Mouse (Mus musculus) kidney, embryonic 15.5 days (tissue): ENCODE data around the gene Rce1. TPM values are rescaled to one million over a fixed set of nuclear protein-coding genes. Genes with fewer than 3 reads are reported as not detected.
A peak's percentile ranks its signal among the peaks of the same experiment; 100 is the strongest.

ENCODE experiments used
- ATAC-seq: fragments of 200-750 bp; cut with Nextera tagmentation; replicated peaks from 2 replicates; pipeline ENCODE4 v1.8.0; 2017; ENCODE audit warnings: moderate TSS enrichment; ENCODE audit not compliant: low FRiP score
- H3K27ac ChIP-seq: fragments of 300-500 bp; sonication (generic); 2 replicates; pipeline ENCODE4 v1.5.1; 2015; ENCODE audit warnings: mild to moderate bottlenecking, inconsistent platforms
- H3K27me3 ChIP-seq: fragments of 300-500 bp; sonication (generic); 2 replicates; pipeline ENCODE4 v1.6.1; 2015; ENCODE audit warnings: inconsistent platforms
- H3K36me3 ChIP-seq: fragments of 300-500 bp; sonication (generic); 2 replicates; pipeline ENCODE4 v1.6.1; 2015; ENCODE audit warnings: inconsistent platforms
- H3K4me1 ChIP-seq: fragments of 300-500 bp; sonication (generic); 2 replicates; pipeline ENCODE4 v1.6.1; 2015; ENCODE audit warnings: inconsistent platforms
- H3K4me2 ChIP-seq: fragments of 300-500 bp; sonication (generic); 2 replicates; pipeline ENCODE4 v1.6.1; 2015; ENCODE audit warnings: moderate library complexity, mild to moderate bottlenecking, inconsistent platforms
- H3K4me3 ChIP-seq: fragments of 300-500 bp; sonication (generic); replicated peaks from 2 replicates; pipeline ENCODE4 v1.5.1; 2015; ENCODE audit warnings: mild to moderate bottlenecking, inconsistent platforms
- H3K9ac ChIP-seq: fragments of 300-500 bp; sonication (generic); 2 replicates; pipeline ENCODE4 v1.6.1; 2015; ENCODE audit warnings: mild to moderate bottlenecking, inconsistent platforms
- H3K9me3 ChIP-seq: fragments of 300-500 bp; sonication (generic); replicated peaks from 2 replicates; pipeline ENCODE4 v1.6.1; 2016; ENCODE audit warnings: inconsistent platforms
- WGBS: fragments of 180-500 bp; shearing (Covaris S2); methylation state at CpG from one replicate; pipeline ENCODE4 v1.1.7; 2015; ENCODE audit warnings: mixed read lengths; 5-methylcytosine and 5-hydroxymethylcytosine counted together
- polyA plus RNA-seq: library from polyadenylated mRNA; unstranded; fragments of >200 nt; fragmentation: Nextera tagmentation; extraction: Ambion mirVana; gene quantifications from 2 replicates; pipeline ENCODE4 v1.2.1, GENCODE M21; 2015

The Rce1 gene
- polyA plus RNA-seq, 1 experiment from 2014 or later: 79.8 TPM

- H3K27ac ChIP-seq: no peak overlapping the region
- WGBS: 91% methylated on average over 12 of the region's 12 CpGs
- no peaks in the 10 kb centered on the region for H3K27me3 ChIP-seq
- no peak for ATAC-seq
- peaks cover 46% of the 10 kb centered on the region for H3K36me3 ChIP-seq
- H3K4me3 ChIP-seq: no peak overlapping the region
- no peak overlapping the region for H3K4me2 ChIP-seq
- no peak overlapping the region for H3K9ac ChIP-seq
- peaks cover 34% of the 10 kb centered on the region for H3K4me1 ChIP-seq
- H3K9me3 ChIP-seq: no peaks in the 10 kb centered on the region
These were observed 1.4 kb downstream of the Rce1 start for GRCm38 (mm10) chr19:4624006-4624405.

- Histone ChIP-seq H3K36me3 (peaks cover 46% of the 10 kb centered on the region), H3K4me2 (no peak overlapping the region), H3K4me1 (peaks cover 34% of the 10 kb centered on the region), H3K27me3 (no peaks in the 10 kb centered on the region), H3K4me3 (no peak overlapping the region), H3K9me3 (no peaks in the 10 kb centered on the region), H3K27ac (no peak overlapping the region), H3K9ac (no peak overlapping the region)
- no peak for ATAC-seq
- WGBS: 96% methylated on average over 9 of the region's 9 CpGs
These were observed 2.0 kb downstream of the Rce1 start for GRCm38 (mm10) chr19:4623419-4623818.

- H3K4me2 ChIP-seq: no peak overlapping the region
- H3K27ac ChIP-seq: no peak overlapping the region
- peaks cover 46% of the 10 kb centered on the region for H3K36me3 ChIP-seq
- H3K27me3 ChIP-seq: no peaks in the 10 kb centered on the region
- H3K9ac ChIP-seq: no peak overlapping the region
- H3K4me1 ChIP-seq: peaks cover 32% of the 10 kb centered on the region
- no peak for ATAC-seq
- no peak overlapping the region for H3K4me3 ChIP-seq
- 85% methylated on average over 5 of the region's 5 CpGs for WGBS
- no peaks in the 10 kb centered on the region for H3K9me3 ChIP-seq
These were observed 2.7 kb downstream of the Rce1 start for GRCm38 (mm10) chr19:4622780-4623179.

- no peak overlapping the region for H3K4me2 ChIP-seq
- WGBS: 87% methylated on average over 7 of the region's 7 CpGs
- H3K4me1 ChIP-seq: peaks cover 27% of the 10 kb centered on the region
- no peak overlapping the region for H3K9ac ChIP-seq
- H3K36me3 ChIP-seq: peaks cover 46% of the 10 kb centered on the region
- no peak overlapping the region for H3K4me3 ChIP-seq
- ATAC-seq: no peak
- no peak overlapping the region for H3K27ac ChIP-seq
- no peaks in the 10 kb centered on the region for H3K9me3 ChIP-seq
- H3K27me3 ChIP-seq: no peaks in the 10 kb centered on the region
These were observed 4.7 kb downstream of the Rce1 start for GRCm38 (mm10) chr19:4620721-4621120.

- 78% methylated on average over 10 of the region's 10 CpGs for WGBS
- no peak for ATAC-seq
- peaks cover 46% of the 10 kb centered on the region for H3K36me3 ChIP-seq
- H3K4me3 ChIP-seq: no peak overlapping the region
- H3K27me3 ChIP-seq: no peaks in the 10 kb centered on the region
- H3K4me2 ChIP-seq: no peak overlapping the region
- no peak overlapping the region for H3K9ac ChIP-seq
- no peak overlapping the region for H3K27ac ChIP-seq
- no peaks in the 10 kb centered on the region for H3K9me3 ChIP-seq
- H3K4me1 ChIP-seq: peaks cover 24% of the 10 kb centered on the region
These were observed 6.0 kb downstream of the Rce1 start for GRCm38 (mm10) chr19:4619461-4619860.

- Histone ChIP-seq H3K27me3 (no peaks in the 10 kb centered on the region), H3K36me3 (peaks cover 43% of the 10 kb centered on the region), H3K4me2 (no peak overlapping the region), H3K4me3 (no peak overlapping the region), H3K4me1 (peaks cover 29% of the 10 kb centered on the region), H3K27ac (no peak overlapping the region), H3K9ac (no peak overlapping the region), H3K9me3 (no peaks in the 10 kb centered on the region)
- WGBS: 47% methylated on average over 18 of the region's 18 CpGs
- ATAC-seq: no peak
These were observed 7.3 kb downstream of the Rce1 start for GRCm38 (mm10) chr19:4618183-4618582.

GRCm38 (mm10) chr19:4616546-4616945, 8.9 kb downstream of the Rce1 start:
- H3K27me3 ChIP-seq: no peaks in the 10 kb centered on the region
- no peaks in the 10 kb centered on the region for H3K9me3 ChIP-seq
- ATAC-seq: no peak
- H3K4me1 ChIP-seq: peaks cover 45% of the 10 kb centered on the region
- no peak overlapping the region for H3K4me3 ChIP-seq
- H3K4me2 ChIP-seq: peak overlapping the region; percentile 80
- whole genome bisulfite sequencing: 27% methylated on average over 4 of the region's 4 CpGs
- peaks cover 43% of the 10 kb centered on the region for H3K36me3 ChIP-seq
- H3K27ac ChIP-seq: peak overlapping the region; percentile 93; the same call in 1 of the 2 replicates
- 0 out of 2 replicates have a peak overlapping the region, but pooled peaks have one; percentile 8 for H3K9ac ChIP-seq

- Histone ChIP-seq H3K27me3 (no peaks in the 10 kb centered on the region), H3K4me1 (peaks cover 47% of the 10 kb centered on the region), H3K27ac (peak within 1 kb of the TSS; percentile 93), H3K9ac (peak within 1 kb of the TSS; percentile 90), H3K36me3 (peaks cover 38% of the 10 kb centered on the region), H3K4me3 (peak within 1 kb of the TSS; percentile 65), H3K4me2 (peak within 1 kb of the TSS; percentile 80), H3K9me3 (no peaks in the 10 kb centered on the region)
- peak; percentile 96 for ATAC-seq
- under 1% methylated on average over 79 of the region's 87 CpGs for WGBS
These were observed 10.0 kb downstream of the Rce1 start, which contains the start of gene Lrfn4 for GRCm38 (mm10) chr19:4615151-4616093. Lrfn4 (minus strand) TSS chr19:4615667.

- Histone ChIP-seq H3K4me2 (peak overlapping the region; percentile 80), H3K27me3 (no peaks in the 10 kb centered on the region), H3K9me3 (no peaks in the 10 kb centered on the region), H3K9ac (peak overlapping the region; percentile 90), H3K27ac (peak overlapping the region; percentile 93), H3K4me1 (peaks cover 48% of the 10 kb centered on the region), H3K36me3 (peaks cover 31% of the 10 kb centered on the region), H3K4me3 (peak overlapping the region; percentile 65)
- peak; percentile 10; the same call in 1 of the 2 replicates for ATAC-seq
- 18% methylated on average over 43 of the region's 49 CpGs for WGBS
These were observed 10.9 kb downstream of the Rce1 start for GRCm38 (mm10) chr19:4614305-4615150.

GRCm38 (mm10) chr19:4613464-4614304, 11.8 kb downstream of the Rce1 start:
- ATAC-seq: no peak
- Histone ChIP-seq H3K4me1 (peaks cover 52% of the 10 kb centered on the region), H3K4me3 (peak overlapping the region; percentile 65), H3K4me2 (peak overlapping the region; percentile 80), H3K9me3 (no peaks in the 10 kb centered on the region), H3K36me3 (peaks cover 31% of the 10 kb centered on the region), H3K27ac (peak overlapping the region; percentile 93; the same call in 1 of the 2 replicates), H3K27me3 (no peaks in the 10 kb centered on the region), H3K9ac (peak overlapping the region; percentile 90)
- 79% methylated on average over 33 of the region's 33 CpGs for WGBS
